Mouse (Mus musculus): ENCODE results near the gene Ptprh.

The Ptprh gene

GRCm38 (mm10) chr7:4499034-4499433 lies 104.8 kb downstream of the Ptprh start:
- no peak for DNase-seq

All from retina, postnatal 1 day (tissue).